Mouse (Mus musculus) granulocyte monocyte progenitor cell, adult 5-6 weeks (primary cell): ENCODE results near the gene Plxna1. TPM values are rescaled to one million over a fixed set of nuclear protein-coding genes. Genes with fewer than 3 reads are reported as not detected.
A peak's percentile ranks its signal among the peaks of the same experiment; 100 is the strongest.

Experiments
- ATAC-seq: replicated peaks from 2 replicates; pipeline ENCODE4 v1.8.0; 2016; ENCODE audit warnings: mild to moderate bottlenecking, moderate TSS enrichment, inconsistent platforms; ENCODE audit not compliant: poor library complexity, severe bottlenecking
- total RNA-seq, 2 experiments: library from RNA; stranded (forward) in 1 of 2; stranded (reverse) in 1 of 2; fragments of 200-712, 200-1000 nt in 1 of 2; fragments of >200 nt in 1 of 2; fragmentation: Nextera tagmentation in 1 of 2; gene quantifications; 2 replicates each; pipeline ENCODE4 v1.2.3; 2014 to 2017

The Plxna1 gene
- total RNA-seq, 2 experiments from 2014 or later: 1.0 to 6.9 TPM

DNA sequence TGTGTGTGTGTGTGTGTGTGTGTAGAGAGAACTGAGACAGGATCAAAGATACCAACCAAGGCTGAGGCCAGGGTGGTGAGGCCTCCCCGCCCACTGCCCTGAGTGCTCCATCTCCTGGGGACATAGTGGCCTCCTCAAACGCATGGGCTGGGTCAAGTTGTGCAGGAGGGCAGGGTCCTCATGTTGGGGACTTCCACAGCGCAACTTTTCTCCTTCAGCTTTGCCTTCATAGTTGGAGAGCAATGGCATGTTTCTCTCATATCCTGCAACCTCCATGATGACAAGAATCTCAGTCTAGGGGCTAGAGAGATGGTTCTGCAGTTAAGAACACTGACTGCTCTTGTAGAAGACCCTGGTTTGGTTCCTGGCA, 76.1 kb downstream of the Plxna1 start:
- no peak for ATAC-seq

DNA sequence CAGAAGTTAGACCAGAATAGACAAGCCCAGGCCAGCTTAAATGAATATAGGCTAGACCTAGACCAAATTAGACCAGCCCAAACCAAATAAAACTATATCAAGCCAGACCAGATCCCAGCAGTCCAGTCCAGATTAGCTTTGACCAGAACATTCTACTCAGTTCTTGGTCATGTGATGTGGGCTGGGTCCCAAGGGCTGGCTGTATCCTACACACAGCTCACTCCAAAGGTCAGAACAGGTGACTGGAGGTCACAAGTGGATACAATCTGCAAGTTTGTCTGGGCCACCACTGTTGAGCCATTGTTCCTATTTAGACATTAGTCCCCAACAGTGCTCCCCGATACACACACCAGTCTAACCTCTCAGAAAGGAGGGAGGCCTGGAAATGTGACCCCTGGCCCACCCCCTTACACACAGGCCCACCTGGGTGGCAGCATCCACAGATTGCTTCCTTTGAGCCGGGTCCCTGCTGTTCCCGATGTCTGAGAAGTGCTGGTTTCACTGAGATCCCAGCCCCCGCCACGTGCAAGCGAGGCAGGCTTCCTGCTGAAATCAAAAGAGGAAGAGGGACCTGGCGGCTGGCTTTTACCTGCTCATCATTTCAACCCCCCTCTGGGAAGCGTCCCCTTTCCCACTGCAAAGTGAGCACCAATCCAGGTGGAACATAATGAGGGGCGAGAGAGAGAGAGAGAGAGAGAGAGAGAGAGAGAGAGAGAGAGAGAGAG, 76.7 kb downstream of the Plxna1 start:
- ATAC-seq: no peak; the same call in 1 of the 2 replicates

DNA sequence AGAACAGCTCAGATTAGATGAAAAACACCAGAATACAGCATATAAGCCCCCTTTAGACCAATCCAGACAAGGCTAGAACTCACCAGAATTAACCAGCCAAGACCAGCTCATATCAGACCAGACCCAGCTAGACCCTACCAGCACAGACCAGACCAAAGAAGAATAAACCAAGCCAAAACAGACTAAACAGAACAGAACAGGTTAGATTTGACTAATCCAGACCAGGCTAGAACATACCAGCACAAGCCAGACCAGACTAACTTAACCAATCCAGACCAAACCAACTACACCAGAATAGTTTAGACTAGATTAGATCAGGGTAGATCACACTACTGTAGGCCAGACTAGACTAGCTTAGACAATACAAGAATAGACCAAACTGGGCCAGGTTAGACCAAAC, 77.3 kb downstream of the Plxna1 start:
- no peak for ATAC-seq

DNA sequence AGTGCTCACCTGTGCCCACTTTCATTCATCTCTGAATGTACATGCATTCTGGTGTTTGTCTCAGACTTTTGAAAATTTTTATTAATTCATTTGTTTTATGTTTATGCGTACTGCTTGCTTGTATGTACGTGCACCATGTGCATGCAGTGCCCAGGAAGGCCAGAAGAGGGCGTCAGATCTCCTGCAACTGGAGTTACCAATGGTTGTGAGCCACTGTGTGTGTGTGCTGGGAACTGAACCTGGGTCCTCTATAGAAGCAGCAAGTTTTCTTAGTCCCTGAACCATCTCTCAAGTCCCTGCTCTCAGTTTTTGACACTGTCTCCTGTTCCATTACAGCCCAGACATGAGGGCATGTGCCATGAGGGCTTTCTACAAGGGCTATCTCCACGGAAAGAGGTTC, 79.3 kb downstream of the Plxna1 start:
- ATAC-seq: no peak

DNA sequence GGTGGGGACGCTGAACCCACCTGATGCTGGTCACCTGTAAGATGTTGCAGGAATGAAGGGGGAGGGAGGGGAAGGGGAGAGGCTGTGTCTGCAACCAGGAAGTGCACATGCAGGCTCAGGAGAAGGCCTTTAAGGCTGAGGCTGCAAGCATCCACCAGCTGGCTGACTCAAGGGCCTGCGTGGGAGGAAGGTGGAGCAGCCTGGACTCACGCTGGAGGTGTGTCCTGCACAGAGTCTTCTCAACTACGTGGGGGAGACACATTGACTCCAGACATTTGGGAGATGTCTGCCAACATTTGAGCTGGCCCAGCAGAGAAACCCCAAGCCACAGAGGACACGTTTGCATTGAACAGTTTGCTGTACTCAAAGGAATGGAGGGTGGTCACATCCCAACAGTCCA, 79.8 kb downstream of the Plxna1 start:
- no peak for ATAC-seq

DNA sequence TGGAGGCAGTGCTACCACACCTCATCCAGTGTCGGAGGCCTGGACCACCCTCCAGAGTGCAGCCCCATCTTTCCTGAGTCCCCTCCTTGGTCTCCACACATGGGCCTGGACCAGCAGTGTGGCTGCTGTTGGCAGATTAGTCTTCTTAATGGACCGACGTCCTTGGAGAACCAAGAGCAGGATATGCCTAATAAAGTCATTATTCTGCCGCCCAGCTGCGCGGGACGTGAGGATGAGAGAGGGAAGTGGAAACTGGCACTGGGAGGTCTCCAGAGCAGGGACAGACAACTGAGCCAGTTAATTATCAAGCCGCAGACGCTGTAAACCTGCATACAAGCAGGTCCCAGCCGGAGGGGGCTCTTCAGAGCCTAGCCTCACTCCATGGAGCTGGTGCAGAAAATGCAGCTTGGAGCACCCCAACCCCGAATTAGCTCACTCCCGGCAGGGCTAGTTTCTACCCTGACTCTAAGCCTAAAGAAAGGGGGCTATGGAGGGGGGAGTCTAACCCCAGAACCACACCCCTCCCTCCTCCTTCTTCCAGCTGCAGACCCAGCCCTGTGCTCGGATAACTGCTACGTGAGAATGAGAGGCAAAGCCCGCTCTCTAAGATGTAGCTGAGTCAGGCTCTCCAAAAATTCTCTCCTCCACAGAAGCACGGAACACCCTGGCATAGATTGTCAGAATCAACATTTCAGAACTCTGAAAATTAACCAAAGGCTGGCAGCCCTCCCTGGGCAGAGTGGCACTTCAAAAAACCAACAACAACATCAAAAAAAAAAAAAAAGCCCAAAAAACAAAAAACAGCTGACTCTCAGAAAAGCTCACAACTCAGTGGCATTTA, 80.7 kb downstream of the Plxna1 start:
- no peak for ATAC-seq

- ATAC-seq: peak; percentile 98
Measured at GRCm38 (mm10) chr6:89280555-89280954, 81.9 kb downstream of the Plxna1 start.

GRCm38 (mm10) chr6:89271731-89272475, 90.5 kb downstream of the Plxna1 start:
- no peak for ATAC-seq

DNA sequence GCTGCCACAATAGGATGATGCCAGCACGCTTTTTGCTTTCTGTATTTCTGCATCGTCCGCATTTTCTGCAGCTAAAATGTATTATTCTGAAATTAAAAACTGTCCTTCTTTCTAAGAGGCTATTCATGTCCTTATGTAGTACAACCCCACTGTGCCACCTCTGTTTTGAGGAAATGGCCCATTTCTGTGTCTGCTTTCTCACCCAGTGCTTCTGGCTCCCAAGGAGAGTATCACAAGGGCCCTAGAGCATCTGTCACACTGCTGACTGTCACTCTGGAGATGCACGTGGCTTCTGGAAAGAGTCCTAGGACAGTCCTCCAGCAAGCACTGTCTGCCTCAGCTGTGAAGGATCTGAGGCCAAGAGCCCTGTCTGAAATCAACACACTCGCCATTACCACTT, 95.2 kb downstream of the Plxna1 start:
- no peak for ATAC-seq

Other genes with a start within 250 kb of the Plxna1 start
- 9.8 and 13.5 TPM in 2 replicates for gene Chchd6, start 233.0 kb upstream of the Plxna1 start, total RNA-seq (2014; fragmentation: Nextera tagmentation)
- 10.6 and 15.3 TPM in 2 replicates for gene Chchd6, start 233.0 kb upstream of the Plxna1 start, total RNA-seq (2017)